Mouse (Mus musculus) cerebellum, adult 2 months (tissue): ENCODE results near the gene Klrg1.

Source experiments
- CTCF ChIP-seq: fragments of 200-500 bp; IDR thresholded peaks from 2 replicates; pipeline ENCODE4 v1.5.1; 2011; ENCODE audit warnings: low read depth, mild to moderate bottlenecking, control low read depth, low read length, moderate library complexity, borderline replicate concordance; ENCODE audit not compliant: insufficient read depth
- POLR2A ChIP-seq: fragments of 200-500 bp; IDR thresholded peaks from 2 replicates; pipeline ENCODE4 v1.6.1; 2011; ENCODE audit warnings: low read length, control low read depth, borderline replicate concordance; ENCODE audit not compliant: insufficient read depth

GRCm38 (mm10) chr6:122325361-122325975 is 42.8 kb upstream of the Klrg1 start:
- TF ChIP-seq CTCF (no peak), POLR2A (no peak)
